Mouse (Mus musculus): Measurements from ENCODE around the gene C2cd3.

C2cd3 gene

DNA sequence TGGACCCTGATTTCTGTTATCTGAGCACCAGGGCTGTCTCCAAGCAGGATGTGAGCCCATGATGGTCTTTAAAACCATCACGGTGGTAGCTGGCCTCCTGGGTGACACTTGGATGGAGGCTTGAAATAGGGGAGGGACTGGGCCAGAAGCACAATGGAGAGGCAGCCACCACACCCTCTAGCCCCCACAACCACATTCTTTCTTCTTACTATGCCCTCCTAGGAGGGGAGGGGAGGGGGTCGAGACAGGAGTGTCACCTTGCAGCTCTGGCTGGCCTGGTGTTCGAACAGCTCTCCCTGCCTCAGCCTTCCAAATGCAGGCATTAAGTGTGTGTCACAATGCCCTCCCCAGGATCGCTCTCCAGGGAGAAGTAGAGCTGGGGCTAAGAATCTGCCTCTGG, 125.4 kb downstream of the C2cd3 start:
- DNase-seq (ENCODE audit: low spot score in 2 of 2) = no peak

DNA sequence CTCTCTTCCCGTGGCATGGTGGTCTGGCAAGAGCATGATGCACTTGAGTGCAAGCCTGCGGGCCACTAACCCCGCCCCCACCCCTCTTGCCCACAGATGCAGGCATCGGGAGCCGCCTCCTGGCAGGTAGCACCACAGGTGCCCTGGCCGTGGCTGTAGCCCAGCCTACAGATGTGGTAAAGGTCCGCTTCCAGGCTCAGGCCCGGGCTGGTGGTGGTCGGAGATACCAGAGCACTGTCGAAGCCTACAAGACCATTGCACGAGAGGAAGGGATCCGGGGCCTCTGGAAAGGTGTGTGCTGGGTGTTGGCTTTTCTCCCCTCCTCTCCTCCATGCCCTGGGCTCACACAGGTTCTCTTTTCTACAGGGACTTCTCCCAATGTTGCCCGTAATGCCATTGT, 125.9 kb downstream of the C2cd3 start:
- peak in 1 of 2 experiments; percentile 64 for DNase-seq (ENCODE audit: low spot score in 2 of 2)

GRCm38 (mm10) chr7:100499465-100499864, 127.4 kb downstream of the C2cd3 start:
- DNase-seq (ENCODE audit: low spot score in 2 of 2) = peak in 1 of 2 experiments; percentile 56

GRCm38 (mm10) chr7:100500276-100500977, 128.4 kb downstream of the C2cd3 start:
- peak; percentile 53 to 79 for DNase-seq (ENCODE audit: low spot score in 2 of 2)

DNA sequence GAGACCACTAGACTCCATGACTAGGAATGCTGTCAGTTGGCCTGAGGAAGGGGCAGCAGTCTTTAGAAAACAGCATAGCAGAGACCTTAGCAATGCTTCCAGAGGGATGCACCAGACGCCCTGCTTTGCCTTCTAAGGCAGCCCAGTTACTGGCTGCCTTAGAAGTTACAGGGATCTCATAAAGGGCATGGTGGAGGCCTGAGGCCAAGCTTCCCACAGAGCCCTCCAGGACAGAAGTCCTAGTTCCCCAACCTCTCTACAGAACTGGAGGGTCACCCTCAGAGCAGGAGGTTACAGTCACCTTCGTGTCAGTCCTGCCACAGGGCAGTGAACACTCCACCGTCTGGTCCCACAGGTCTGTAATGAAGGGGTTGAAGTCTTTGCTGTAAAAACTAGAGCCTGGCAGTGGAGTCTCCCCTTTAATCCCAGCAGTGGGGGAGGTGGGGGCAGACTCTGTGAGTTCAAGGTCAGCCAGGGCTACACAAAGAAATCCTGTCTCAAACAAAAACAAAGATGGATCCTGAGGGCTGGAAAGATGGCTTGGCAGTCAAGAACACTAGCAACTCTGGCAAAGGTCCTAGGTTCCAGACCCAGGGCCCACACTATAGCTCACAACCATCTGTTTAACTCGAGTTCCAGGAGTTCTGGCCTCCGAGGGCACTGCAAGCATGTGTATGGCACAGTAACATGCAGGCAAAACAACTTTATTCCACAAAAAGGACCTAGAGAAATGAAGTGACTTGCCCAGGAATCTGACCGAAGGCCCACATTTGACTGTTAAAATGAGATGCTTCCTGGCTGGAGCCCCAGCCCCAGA, 129.2 kb downstream of the C2cd3 start:
- peak; percentile 48 to 76 for DNase-seq (ENCODE audit: low spot score in 2 of 2)

- no peak for DNase-seq (ENCODE audit: low spot score in 2 of 2)
Observed at GRCm38 (mm10) chr7:100501844-100502373, 129.9 kb downstream of the C2cd3 start.

DNA sequence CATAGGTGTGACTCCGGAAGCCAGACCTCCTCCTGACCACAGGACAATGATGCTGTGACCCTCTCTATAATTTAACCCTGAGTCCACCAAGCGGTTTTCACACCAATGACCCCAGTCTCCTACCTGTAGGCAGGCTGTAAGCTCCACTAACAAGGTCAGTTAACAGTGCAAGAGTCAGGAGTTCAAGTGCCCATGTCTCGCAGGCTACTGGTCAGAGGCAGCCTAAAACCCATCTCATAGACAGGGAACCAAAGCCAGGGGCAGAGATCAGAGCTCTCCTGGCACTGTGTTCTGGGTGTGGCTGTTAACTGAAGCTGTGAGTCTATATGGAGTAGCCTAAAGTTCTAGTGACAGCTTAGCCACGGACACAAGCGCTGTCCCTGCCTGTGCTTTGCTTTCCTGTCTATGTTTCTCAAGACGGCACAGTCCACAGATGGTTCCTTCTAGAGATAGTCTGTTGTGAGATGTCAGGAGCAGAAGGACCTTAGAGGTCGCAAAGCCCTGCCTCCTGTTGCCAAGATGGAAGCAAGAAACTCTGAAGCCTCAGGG, 130.4 kb downstream of the C2cd3 start:
- peak; percentile 42 to 72 for DNase-seq (ENCODE audit: low spot score in 2 of 2)

GRCm38 (mm10) chr7:100503076-100503475, 131.0 kb downstream of the C2cd3 start:
- DNase-seq (ENCODE audit: low spot score in 2 of 2) = peak in 1 of 2 experiments; percentile 75

DNA sequence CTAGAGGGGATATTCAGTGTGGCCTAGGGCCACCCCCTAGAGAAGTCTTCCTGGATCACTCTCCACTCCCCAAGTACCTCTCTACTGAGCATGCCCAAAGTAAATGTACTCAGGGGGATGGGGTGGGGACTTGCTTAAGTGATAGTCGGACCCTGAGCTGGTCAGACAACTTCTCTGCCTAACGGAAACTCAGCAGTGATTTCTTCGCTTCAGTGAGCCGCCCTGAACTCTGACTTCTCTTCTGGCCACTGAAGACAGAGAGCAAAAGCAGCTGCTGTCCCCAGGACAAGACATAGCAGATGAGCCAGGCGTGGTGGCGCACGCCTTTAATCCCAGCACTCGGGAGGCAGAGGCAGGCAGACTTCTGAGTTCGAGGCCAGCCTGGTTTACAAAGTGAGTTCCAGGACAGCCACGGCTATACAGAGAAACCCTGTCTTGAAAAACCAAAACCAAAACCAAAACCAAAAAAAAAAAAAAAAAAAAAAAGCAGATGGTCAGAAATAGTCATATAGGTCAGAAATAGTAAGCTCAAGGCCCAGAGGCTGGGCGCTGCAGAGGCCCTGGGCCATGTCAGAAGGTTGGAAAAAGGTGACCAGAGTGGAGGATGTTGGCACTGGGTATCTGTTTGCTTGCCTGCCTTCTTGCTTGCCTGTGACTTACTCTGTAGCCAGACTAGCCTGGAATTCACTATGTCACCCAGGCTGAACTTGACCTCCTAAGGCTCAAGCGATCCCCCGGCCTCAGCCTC, 132.9 kb downstream of the C2cd3 start:
- no peak for DNase-seq (ENCODE audit: low spot score in 2 of 2)

DNA sequence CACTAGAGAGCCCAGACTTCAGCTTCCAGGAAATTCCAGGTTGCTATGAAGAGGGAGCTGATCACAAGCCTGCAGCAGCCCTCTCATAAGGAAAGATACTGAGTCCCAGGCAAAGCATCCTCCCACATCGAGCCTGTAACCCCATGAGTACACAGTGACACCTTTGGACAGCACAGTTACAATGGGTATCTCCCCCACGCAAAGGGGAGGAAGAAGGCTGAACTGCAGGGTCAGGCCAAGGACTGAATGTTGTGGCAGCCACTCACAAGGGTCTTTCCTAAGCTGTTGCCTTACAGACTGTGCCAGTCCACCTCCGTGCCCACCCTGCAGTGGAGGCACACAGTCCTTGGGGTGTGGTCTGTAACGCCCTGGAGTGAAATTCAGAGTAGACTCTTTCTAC, 134.5 kb downstream of the C2cd3 start:
- DNase-seq (ENCODE audit: low spot score in 2 of 2) = no peak

DNA sequence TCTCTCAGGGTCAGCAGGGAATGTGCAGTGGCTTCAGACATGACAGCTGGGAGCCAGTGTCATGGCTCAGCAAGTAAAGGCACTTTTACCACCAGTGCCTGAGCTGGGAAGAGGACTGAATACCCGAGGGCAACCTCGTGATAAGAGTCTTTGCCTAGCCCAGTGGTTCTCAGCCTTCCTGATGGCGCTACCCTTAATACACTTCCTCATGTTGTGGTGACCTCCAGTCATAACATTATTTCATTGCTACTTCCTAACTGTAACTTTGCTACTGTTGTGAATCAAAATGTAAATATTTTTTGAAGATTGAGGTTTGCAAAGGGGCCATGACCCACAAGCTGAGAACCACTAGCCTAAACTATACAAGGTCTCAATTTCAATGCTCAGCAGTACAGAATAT, 136.6 kb downstream of the C2cd3 start:
- DNase-seq (ENCODE audit: low spot score in 2 of 2) = no peak

DNA sequence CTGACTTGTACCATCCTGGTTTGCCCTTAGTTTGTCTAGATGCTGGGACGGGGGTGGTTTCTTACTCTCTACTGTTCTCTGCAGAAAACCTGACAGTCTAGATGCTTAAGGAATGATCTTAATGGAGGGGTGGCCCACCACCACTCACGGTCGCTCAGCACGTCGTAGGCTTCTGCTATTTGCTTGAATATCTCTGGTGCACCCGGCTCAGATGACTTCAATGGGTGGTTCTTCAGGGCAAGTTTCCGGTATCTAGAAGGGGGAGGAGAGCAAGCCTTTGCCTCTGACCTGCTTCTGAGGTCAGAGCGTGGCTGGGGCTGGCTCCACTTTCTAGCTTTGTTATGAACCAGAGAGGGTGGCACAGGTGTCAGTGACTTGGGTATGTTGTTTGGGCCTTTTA, 139.6 kb downstream of the C2cd3 start:
- DNase-seq (ENCODE audit: low spot score in 2 of 2) = no peak

GRCm38 (mm10) chr7:100514573-100514972, 142.5 kb downstream of the C2cd3 start, which contains the start of gene Dnajb13:
Gene Dnajb13 (minus strand): TSS chr7:100514960.
- DNase-seq (ENCODE audit: low spot score in 2 of 2) = no peak
